Comparison of ENCODE assay signal across 30 mouse cellular contexts in the genomic region with DNA sequence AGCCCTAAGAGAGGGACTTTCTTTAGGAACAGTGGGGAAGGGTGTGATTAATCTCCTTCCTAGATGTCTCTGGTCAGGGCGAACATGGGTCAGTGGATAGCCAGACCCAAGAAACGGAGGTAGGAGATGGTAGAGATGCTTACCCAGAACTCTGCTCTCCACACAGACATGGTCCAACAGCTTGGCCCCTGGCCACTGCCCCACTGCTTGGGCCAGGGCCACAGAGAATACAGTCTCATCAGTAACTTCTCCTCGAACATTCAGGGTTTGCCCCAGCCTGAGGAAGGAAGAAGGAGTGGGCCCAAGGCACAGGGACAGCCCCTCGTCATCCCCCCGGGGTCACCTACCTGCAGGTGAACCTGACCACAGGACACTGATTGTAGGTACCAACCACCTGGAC. TPM values are rescaled to one million over a fixed set of nuclear protein-coding genes. Genes with fewer than 3 reads are reported as not detected.
"Had no signal": no experiment of that assay in that cellular context is flagged by ENCODE, and none has a peak within 500 bp of the region (broad histone marks: within the 10 kb centered on the region; RNA-seq: fewer than 3 reads in every experiment).

No protein-coding gene starts in this region.

- H3K9ac ChIP-seq: heart, embryonic 12.5 days; hindbrain, embryonic 12.5 days; hindbrain, embryonic 14.5 days; intestine, embryonic 15.5 days; limb, embryonic 13.5 days; limb, embryonic 15.5 days; liver, embryonic 12.5 days; liver, embryonic 14.5 days had no signal

- H3K9me3 ChIP-seq: heart, embryonic 10.5 days; heart, embryonic 12.5 days; hindbrain, embryonic 10.5 days; hindbrain, embryonic 12.5 days; intestine, embryonic 15.5 days; limb, embryonic 13.5 days; limb, embryonic 15.5 days; liver, embryonic 12.5 days had no signal

- ATAC-seq: forebrain, embryonic 16.5 days; hindbrain, embryonic 16.5 days; inflammation-experienced regulatory T-cells, adult 6 months; intestine, embryonic 15.5 days; intestine, postnatal 0 days; liver, embryonic 12.5 days had no signal

- H3K27ac ChIP-seq: gastrocnemius, adult 2 months; heart, embryonic 10.5 days; hindbrain, embryonic 10.5 days; hindbrain, embryonic 12.5 days; hindbrain, embryonic 14.5 days; intestine, embryonic 15.5 days; limb, embryonic 13.5 days; limb, embryonic 15.5 days; liver, embryonic 12.5 days; liver, embryonic 14.5 days had no signal

- H3K4me2 ChIP-seq: heart, embryonic 12.5 days; hindbrain, embryonic 12.5 days; hindbrain, embryonic 14.5 days; intestine, embryonic 15.5 days; limb, embryonic 13.5 days; limb, embryonic 15.5 days; liver, embryonic 12.5 days had no signal

- DNase-seq: gastrocnemius, adult 2 months; gastrocnemius, postnatal 10 days; gastrocnemius, postnatal 25 days; heart, adult 18-20 months; heart, postnatal 10 days; heart, postnatal 4 days; layer of hippocampus, adult 9-11 months; layer of hippocampus, postnatal 36 days; left cerebral cortex, postnatal 4 days had no signal

- H3K36me3 ChIP-seq: hindbrain, embryonic 10.5 days; hindbrain, embryonic 12.5 days; intestine, embryonic 15.5 days; limb, embryonic 13.5 days; limb, embryonic 15.5 days; liver, embryonic 12.5 days had no signal

- H3K4me3 ChIP-seq: gastrocnemius, adult 2 months; heart, embryonic 10.5 days; heart, embryonic 12.5 days; hindbrain, embryonic 10.5 days; hindbrain, embryonic 12.5 days; intestine, embryonic 15.5 days; limb, embryonic 13.5 days; limb, embryonic 15.5 days; liver, embryonic 12.5 days had no signal

RNA-seq across cellular contexts. Expression of a gene that starts 5.1 kb away (rescaled TPM):
- polyA plus RNA-seq: heart, embryonic 10.5 days; heart, embryonic 12.5 days; heart, embryonic 14.5 days; heart, embryonic 16.5 days; hindbrain, embryonic 10.5 days; hindbrain, embryonic 12.5 days; hindbrain, embryonic 14.5 days; inflammation-experienced regulatory T-cells, adult 6 months; intestine, embryonic 15.5 days; intestine, postnatal 0 days; large intestine, adult 2 months; limb, embryonic 11.5 days; limb, embryonic 13.5 days; limb, embryonic 15.5 days; liver, adult 2 months; liver, embryonic 12.5 days; liver, embryonic 14.5 days; liver, embryonic 16.5 days had no signal

RNA-seq across cellular contexts. Expression of a gene that starts 8.1 kb away (rescaled TPM):
- polyA plus RNA-seq: heart, embryonic 10.5 days; heart, embryonic 12.5 days; heart, embryonic 14.5 days; heart, embryonic 16.5 days; limb, embryonic 11.5 days; limb, embryonic 13.5 days; limb, embryonic 15.5 days; liver, adult 2 months; liver, embryonic 12.5 days; liver, embryonic 14.5 days; liver, embryonic 16.5 days had no signal

RNA-seq across cellular contexts. Expression of a gene that starts 54.2 kb away (rescaled TPM):
- polyA plus RNA-seq: forebrain, embryonic 16.5 days; frontal cortex, adult 2 months; heart, embryonic 12.5 days; heart, embryonic 14.5 days; hindbrain, embryonic 14.5 days; large intestine, adult 2 months; limb, embryonic 13.5 days; liver, adult 2 months had no signal
